Mouse (Mus musculus): ENCODE data around the gene Sis.

The Sis gene

DNA sequence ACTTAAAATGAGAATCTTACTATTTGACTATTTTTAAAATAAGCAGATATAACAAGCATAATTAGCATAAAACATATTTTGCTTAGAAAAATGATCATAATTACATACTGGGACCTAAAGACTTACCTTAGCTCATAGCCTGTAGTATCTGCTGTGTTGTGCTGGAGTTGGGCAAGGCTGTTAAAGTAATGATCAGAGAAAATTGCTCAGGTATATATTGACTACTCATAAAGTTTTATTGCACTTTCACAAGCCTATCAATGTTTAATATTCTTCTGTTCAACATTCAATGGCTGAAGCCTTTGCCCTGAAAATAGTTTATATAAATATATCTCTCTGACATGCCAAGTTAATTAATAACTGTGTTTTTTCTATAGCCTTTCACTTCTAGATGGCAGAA lies at the start of gene Sis:
Gene Sis (minus strand): TSS at position 189 of the 400 bp plus-strand sequence.
- CTCF ChIA-PET: no interaction called here

- CTCF ChIA-PET: no interaction called here
These were observed 38.4 kb upstream of the Sis start for GRCm38 (mm10) chr3:73006045-73006444.

GRCm38 (mm10) chr3:73002933-73003696 lies 35.5 kb upstream of the Sis start:
- CTCF ChIA-PET: no interaction called here

DNA sequence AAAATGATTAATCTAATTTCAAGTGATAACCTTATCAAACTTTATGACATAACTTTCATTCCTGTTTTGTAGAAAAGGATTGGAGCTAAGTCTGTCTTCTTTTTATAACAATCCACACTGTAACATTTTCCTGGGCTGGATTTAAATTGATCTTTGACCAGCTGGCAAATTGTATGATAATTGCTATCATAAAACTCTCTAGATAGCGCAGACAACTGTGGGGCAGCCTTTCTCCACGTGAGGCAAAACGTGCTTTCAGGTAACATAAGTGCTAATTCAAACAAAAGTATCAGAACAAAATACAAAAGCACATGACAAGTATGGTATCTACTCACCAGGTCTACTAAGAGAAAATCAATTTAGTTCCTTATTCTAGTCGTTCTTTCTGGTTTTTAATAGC lies 29.9 kb upstream of the Sis start:
- CTCF ChIA-PET: no interaction called here

DNA sequence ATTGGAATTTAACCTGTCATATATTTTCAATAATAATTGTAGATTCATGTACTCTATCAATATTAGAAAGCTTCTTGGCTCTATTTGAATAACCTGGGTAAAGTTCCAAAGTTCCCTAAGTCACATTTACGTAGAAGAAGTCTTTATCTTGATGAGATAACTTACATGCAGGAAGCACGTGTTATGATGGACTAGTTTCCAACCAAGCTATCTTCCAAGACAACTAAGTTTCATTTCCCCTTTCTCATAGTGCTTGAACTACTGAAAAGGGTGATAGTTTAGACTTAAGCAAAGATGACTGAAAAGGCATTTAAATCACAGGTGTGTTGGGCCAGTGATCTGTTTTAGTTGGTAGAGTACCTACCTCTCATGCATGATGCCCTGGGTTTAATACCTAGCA lies 23.3 kb upstream of the Sis start:
- CTCF ChIA-PET: no interaction called here

GRCm38 (mm10) chr3:72976602-72977001 lies 8.9 kb upstream of the Sis start:
- CTCF ChIA-PET: no interaction called here

DNA sequence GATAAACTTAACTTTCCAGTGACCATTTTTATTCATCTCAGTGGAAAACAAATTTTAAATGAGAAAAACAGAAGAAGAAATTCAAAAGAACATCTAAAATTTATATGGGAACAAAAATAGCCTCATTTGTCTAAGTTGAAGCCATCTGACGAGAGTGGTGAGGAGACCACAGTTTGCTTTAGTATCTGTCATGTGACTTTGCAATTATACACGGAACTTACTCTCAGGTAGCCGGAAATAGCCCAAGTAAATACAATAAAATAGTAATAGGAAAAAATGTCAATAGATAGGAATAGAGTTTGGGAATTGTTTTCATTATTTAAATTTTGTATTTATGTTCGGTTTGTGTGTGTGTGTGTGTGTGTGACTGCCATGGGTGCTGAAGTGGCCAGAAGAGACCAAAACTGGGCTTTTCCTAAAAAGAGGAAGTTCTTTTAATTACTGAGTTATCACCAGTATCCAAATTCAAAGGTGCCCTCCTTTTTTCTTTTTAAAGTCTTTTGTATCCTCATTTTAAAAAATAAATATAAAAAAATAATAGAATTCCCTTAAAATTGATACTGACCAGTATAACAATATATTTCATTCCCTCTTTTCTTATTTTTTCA lies 48.6 kb downstream of the Sis start:
- CTCF ChIA-PET: no interaction called here

- CTCF ChIA-PET: no interaction called here
These were observed 85.2 kb downstream of the Sis start for GRCm38 (mm10) chr3:72882501-72882900.

- CTCF ChIA-PET: no interaction called here
These were observed 99.5 kb downstream of the Sis start for GRCm38 (mm10) chr3:72868141-72868540.

DNA sequence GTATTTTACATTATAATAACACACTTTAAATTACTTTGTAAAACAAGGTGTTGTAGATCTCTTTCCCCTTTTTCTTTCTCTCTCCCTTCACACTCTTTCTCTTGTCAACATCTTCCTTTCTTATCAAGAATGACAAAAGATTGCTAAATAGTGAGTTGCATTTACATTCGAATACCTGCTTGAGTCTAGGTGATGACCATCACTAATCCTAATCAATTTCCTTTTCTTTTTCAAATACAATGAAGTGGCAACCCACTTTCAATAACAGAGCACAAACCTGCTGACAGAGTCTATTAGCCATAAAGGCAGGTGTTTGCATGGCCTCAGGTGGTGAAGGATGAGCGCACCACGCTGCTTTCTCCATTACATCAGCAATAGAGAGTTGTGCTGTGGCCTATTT lies 108.9 kb downstream of the Sis start:
- CTCF ChIA-PET: no interaction called here

GRCm38 (mm10) chr3:72855405-72855804 lies 112.3 kb downstream of the Sis start:
- CTCF ChIA-PET: no interaction called here

DNA sequence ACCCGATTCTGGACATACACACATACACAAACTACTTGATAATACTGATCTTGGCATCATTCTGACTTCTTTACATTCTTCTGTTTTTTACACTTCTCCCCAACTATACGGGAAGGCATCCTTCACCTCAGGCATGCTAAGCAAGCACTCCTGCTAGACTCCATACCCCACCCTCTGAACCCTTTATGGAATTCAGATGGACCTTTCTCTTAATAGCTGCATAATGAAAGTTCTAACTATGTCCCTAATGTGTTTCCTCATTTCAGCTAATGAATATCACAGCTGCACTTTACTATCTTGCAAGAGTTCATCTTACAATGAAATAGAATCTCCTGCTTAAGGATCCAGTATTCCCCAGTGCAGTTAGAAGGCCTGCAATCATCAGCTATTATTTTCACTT lies 127.0 kb downstream of the Sis start:
- CTCF ChIA-PET: no interaction called here
